In the genomic region with DNA sequence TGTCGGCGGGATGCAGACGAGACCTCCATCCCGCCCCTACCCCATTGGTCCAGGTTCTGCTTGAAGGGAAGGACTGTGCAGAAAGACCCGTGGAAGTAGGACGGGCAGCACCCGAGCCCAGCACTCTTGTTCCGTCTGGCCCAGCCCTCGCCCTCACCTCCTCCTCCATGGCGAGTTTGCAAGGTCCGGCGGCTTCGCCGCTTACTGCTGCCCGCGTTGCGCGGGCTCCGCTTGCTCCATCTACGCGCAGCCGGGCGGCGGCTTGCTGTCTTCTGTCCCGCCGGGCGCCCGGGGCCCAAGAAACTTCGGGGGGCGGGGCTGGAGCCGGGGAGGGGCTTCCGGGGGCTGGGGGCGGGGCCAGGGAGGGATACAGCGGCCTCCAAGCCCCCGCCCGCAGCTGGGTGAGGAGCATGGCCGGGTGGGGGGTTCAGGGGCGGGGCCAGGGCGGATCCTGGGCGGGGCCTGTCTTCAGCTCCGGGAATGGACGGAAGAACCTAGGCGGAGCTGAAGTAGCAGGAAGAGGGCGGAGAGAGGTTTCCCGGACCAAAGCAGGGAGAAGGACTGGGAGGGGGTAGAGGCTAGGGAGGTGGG, we compare ENCODE assay signal across 7 mouse cellular contexts. TPM values are rescaled to one million over a fixed set of nuclear protein-coding genes. Genes with fewer than 3 reads are reported as not detected.
DNase-seq lines count a peak whose midpoint lies in the region; ATAC-seq lines count a peak whose summit lies in the region.

Gene Plekho2 (minus strand): TSS at position 260 of the 591 bp plus-strand sequence.

- H3K27me3 ChIP-seq in midbrain, embryonic 10.5 days (ENCODE audit: low read depth, poor library complexity, severe bottlenecking): 0 out of 2 replicates have a peak, but pooled peaks cover 5% of the 10 kb centered on the region

- intact Hi-C loops in gastrocnemius, postnatal 14 days (cut with DNase I; ENCODE audit: low total_unique reads): loop anchor here (2.0 kb wide), 1 partner anchor 55 kb away; no protein-coding TSS in a partner anchor
- intact Hi-C loops in left cerebral cortex, postnatal 25 days (cut with DNase I): no loop called here

- ATAC-seq in inflammation-experienced regulatory T-cells, adult 6 months: peak; percentile 78

- peaks cover 56% of the 10 kb centered on the region for H3K4me1 ChIP-seq in midbrain, embryonic 10.5 days

- H3K27ac ChIP-seq in midbrain, embryonic 10.5 days (replicated peaks): peak within 1 kb of the TSS; percentile 87

- DNase-seq in adrenal gland, adult (ENCODE audit: inconsistent age in 2 of 2, low spot score in 1 of 2): peak; percentile 95 to 98
- DNase-seq in embryo, embryonic 10 days (ENCODE audit: low spot score): peak; percentile 93
- DNase-seq in gastrocnemius, postnatal 14 days: peak; percentile 95
- peak; percentile 77 to 90 for DNase-seq in left cerebral cortex, postnatal 25 days (ENCODE audit: low spot score in 2 of 2)
- peak; percentile 100 for DNase-seq in midbrain, embryonic 10.5 days (ENCODE audit: low spot score)
- DNase-seq in right cerebral cortex, postnatal 4 days: peak; percentile 86

- WGBS in midbrain, embryonic 10.5 days: under 1% methylated on average over 42 of the region's 45 CpGs

- H3K9me3 ChIP-seq in midbrain, embryonic 10.5 days (replicated peaks): no peaks in the 10 kb centered on the region

- H3K36me3 ChIP-seq in midbrain, embryonic 10.5 days: no peaks in the 10 kb centered on the region

- H3K4me3 ChIP-seq in midbrain, embryonic 10.5 days: peak within 1 kb of the TSS; percentile 72

RNA-seq across cellular contexts. Expression of gene Plekho2, which starts in this region (rescaled TPM):
- 10 to 100 TPM in 1 of 2 experiments, 1 to 10 TPM in 1; 8.3 to 10.7 TPM for total RNA-seq in gastrocnemius, postnatal 14 days (2021)
- 10 to 100 TPM; 44.8 to 84.9 (median 55.9) TPM for polyA plus RNA-seq in inflammation-experienced regulatory T-cells, adult 6 months (2017; shearing (Covaris generic))
- 10 to 100 TPM; 13.3 to 17.0 TPM for total RNA-seq in left cerebral cortex, postnatal 25 days (2021)
- polyA plus RNA-seq in midbrain, embryonic 10.5 days (2016; fragmentation: Nextera tagmentation; extraction: Ambion mirVana): 13.4 and 13.9 TPM in 2 replicates

Comparison
In these comparisons a context has a peak if more than half of its experiments do, and no peak if none do; other contexts are left out.
1. Peak in every context shown above with its lines: DNase-seq, ATAC-seq, H3K4me3 ChIP-seq and H3K27ac ChIP-seq.